Mouse (Mus musculus): Measurements from ENCODE around the gene Cd6.

The Cd6 gene

DNA sequence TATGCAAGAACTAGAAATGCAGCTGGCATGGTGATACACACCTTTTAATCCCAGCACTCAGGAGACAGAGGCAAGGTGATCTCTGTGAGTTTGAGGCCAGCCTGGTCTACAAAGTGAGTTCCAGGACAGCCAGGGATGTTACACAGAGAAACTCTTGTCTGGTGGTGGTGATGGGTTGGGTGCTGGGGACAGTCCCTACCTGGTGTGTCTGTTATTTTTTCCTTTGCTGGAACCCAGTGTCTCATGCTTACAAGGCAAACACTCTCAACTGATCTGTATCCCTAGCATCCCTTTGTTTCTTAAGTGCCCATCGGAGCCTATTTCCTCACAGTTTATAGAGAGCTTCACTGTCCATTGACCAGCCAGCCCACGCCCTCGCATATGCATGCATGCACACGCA lies 89.9 kb downstream of the Cd6 start:
- in situ Hi-C loops (cut with MboI, MseI): loop anchor here (5.0 to 10.0 kb wide), 3 partner anchors 32 to 755 kb away; no protein-coding TSS in a partner anchor
